Mouse (Mus musculus) ES-Bruce4 (cell line): ENCODE data around the gene BC016579.

Experiments
- CTCF ChIP-seq: IDR thresholded peaks from one replicate; pipeline ENCODE4 v1.8.1; 2011; ENCODE audit warnings: low read depth, low read length
- EP300 ChIP-seq: IDR thresholded peaks from 2 replicates; pipeline ENCODE4 v1.6.1; 2011; ENCODE audit warnings: low read depth, low read length; ENCODE audit not compliant: insufficient read depth
- POLR2A ChIP-seq: IDR thresholded peaks from one replicate; pipeline ENCODE4 v1.8.1; 2011; ENCODE audit warnings: low read length; ENCODE audit not compliant: insufficient read depth

GRCm38 (mm10) chr16:45699301-45699700 is 45.4 kb upstream of the BC016579 start:
- TF ChIP-seq CTCF, result no peak
- no peak for TF ChIP-seq POLR2A
- no peak for TF ChIP-seq EP300
